Mouse (Mus musculus) G1E (cell line): ENCODE measurements around the gene Arap1. TPM values are rescaled to one million over a fixed set of nuclear protein-coding genes. Genes with fewer than 3 reads are reported as not detected.
A peak's percentile ranks its signal among the peaks of the same experiment; 100 is the strongest.

Source experiments
- ATAC-seq: 2 replicates; pipeline ENCODE4 v1.8.0; 2016; ENCODE audit warnings: mild to moderate bottlenecking; ENCODE audit not compliant: insufficient number of reproducible peaks, poor library complexity, low FRiP score, severe bottlenecking; ENCODE audit errors: extremely low read depth
- DNase-seq: peaks from one replicate; pipeline ENCODE4 v3.0.0; 2012; ENCODE audit warnings: low spot score
- H3K27me3 ChIP-seq: 2 replicates; pipeline ENCODE4 v1.6.1; 2012; ENCODE audit warnings: mild to moderate bottlenecking, low read length, inconsistent platforms; ENCODE audit not compliant: insufficient read depth
- H3K36me3 ChIP-seq: replicated peaks from 2 replicates; pipeline ENCODE3; 2012; ENCODE audit warnings: mild to moderate bottlenecking, inconsistent platforms
- H3K4me1 ChIP-seq: 2 replicates; pipeline ENCODE4 v1.6.1; 2012; ENCODE audit warnings: low read depth, low read length, inconsistent platforms, mixed read lengths; ENCODE audit not compliant: insufficient read depth
- H3K4me3 ChIP-seq: 2 replicates; pipeline ENCODE4 v1.5.1; 2012; ENCODE audit warnings: low read depth, mild to moderate bottlenecking, inconsistent platforms, low read length, moderate library complexity, mixed read lengths
- H3K9me3 ChIP-seq: replicated peaks from 2 replicates; pipeline ENCODE4 v1.6.1; 2012; ENCODE audit warnings: inconsistent platforms
- CTCF ChIP-seq: IDR thresholded peaks from 2 replicates; pipeline ENCODE4 v1.5.1; 2012; ENCODE audit warnings: low read depth, low read length, inconsistent platforms, mixed read lengths
- GATA1 ChIP-seq: IDR thresholded peaks from 2 replicates; pipeline ENCODE4 v1.6.1; 2012; ENCODE audit warnings: borderline replicate concordance, low read length, inconsistent platforms, mixed read lengths
- GATA2 ChIP-seq: IDR thresholded peaks from 2 replicates; pipeline ENCODE4 v1.6.1; 2012; ENCODE audit warnings: low read depth, low read length, inconsistent platforms, borderline replicate concordance
- POLR2AphosphoS5 ChIP-seq: IDR thresholded peaks from 2 replicates; pipeline ENCODE4 v1.6.1; 2012; ENCODE audit warnings: low read depth, low read length, inconsistent platforms; ENCODE audit not compliant: insufficient replicate concordance
- TAL1 ChIP-seq: conservative IDR thresholded peaks from 2 replicates; pipeline ENCODE4 v1.6.1; 2012; ENCODE audit warnings: low read depth, low read length, inconsistent platforms, mixed read lengths
- polyA plus RNA-seq: library from polyadenylated mRNA; stranded (reverse); fragments of >175 nt; gene quantifications from 2 replicates; pipeline ENCODE4 v1.2.3, GENCODE M21; 2012
- total RNA-seq, 2 experiments: library from RNA; stranded (forward) in 1 of 2; stranded (reverse) in 1 of 2; fragments of 200-1000 nt in 1 of 2; fragments of >200 nt in 1 of 2; fragmentation: Nextera tagmentation in 1 of 2; gene quantifications; 2 replicates each; pipeline ENCODE4 v1.2.3; 2014 to 2017

Arap1 gene
- total and polyA plus RNA-seq, 3 experiments, result 62.0 to 115 (median 67.6) TPM

- ATAC-seq, result peak; percentile 28; the same call in 1 of the 2 replicates
- DNase-seq, result peak; percentile 79
- no peaks in the 10 kb centered on the region for H3K36me3 ChIP-seq
- H3K4me1 ChIP-seq, result peaks cover 8% of the 10 kb centered on the region
- no peaks in the 10 kb centered on the region for H3K9me3 ChIP-seq
- peaks cover 33% of the 10 kb centered on the region for H3K27me3 ChIP-seq
- peak overlapping the region; percentile 51; the same call in 1 of the 2 replicates for H3K4me3 ChIP-seq
- TF ChIP-seq GATA1 (no peak), TAL1 (no peak), CTCF (peak; percentile 89)
Measured at GRCm38 (mm10) chr7:101450422-101451401, 102.8 kb downstream of the Arap1 start.

DNA sequence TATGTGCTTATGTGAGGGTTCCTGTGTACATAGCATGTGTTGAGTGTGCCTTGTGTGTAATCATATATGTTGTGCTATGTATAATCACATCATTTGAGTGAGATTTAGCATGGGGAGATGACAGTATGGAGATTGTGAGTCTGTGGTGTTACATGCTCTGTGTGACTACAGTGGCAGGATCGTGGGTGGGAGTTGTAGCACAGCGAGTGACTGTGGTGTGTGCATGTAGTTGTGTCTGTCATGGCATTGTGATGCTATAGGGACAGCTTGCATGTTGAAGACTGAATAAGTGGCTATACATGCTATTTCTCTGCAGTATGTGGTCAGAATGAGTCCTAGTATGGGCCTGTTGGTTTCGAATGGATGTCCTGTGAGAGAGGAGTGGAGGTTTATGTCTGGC lies 104.8 kb downstream of the Arap1 start:
- Histone ChIP-seq H3K4me1 (peaks cover 8% of the 10 kb centered on the region), H3K36me3 (no peaks in the 10 kb centered on the region), H3K27me3 (peaks cover 38% of the 10 kb centered on the region), H3K4me3 (no peak overlapping the region), H3K9me3 (no peaks in the 10 kb centered on the region)
- DNase-seq (no peak), ATAC-seq (no peak)
- no peak for TF ChIP-seq GATA2
- TF ChIP-seq POLR2AphosphoS5, result no peak
- TF ChIP-seq TAL1, result no peak
- TF ChIP-seq CTCF, result no peak
- TF ChIP-seq GATA1, result no peak

DNA sequence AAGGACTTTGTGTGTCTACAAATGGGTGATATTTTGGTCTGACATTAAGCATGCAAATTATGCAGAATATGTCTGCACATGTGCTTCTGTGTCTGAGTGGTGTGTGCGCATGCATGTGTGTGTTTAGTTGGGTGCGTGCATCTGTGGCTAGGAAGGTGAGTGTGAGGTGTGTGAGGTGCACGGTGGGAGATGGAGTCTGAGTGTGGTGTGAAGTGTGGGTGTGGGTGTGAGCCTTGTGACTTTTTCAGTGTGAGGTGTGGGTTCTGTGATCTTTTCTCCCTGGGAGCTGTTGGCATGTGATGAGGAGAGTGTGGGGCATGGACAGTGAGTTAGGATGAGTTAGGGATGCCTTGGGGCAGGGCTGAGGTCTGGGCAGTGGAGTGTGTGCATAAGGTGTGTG lies 105.4 kb downstream of the Arap1 start:
- DNase-seq (no peak), ATAC-seq (no peak)
- H3K27me3 ChIP-seq, result peaks cover 38% of the 10 kb centered on the region
- H3K4me1 ChIP-seq, result peaks cover 8% of the 10 kb centered on the region
- TF ChIP-seq TAL1, result no peak
- TF ChIP-seq GATA1, result no peak
- no peak for TF ChIP-seq POLR2AphosphoS5
- no peak for TF ChIP-seq CTCF
- no peak for TF ChIP-seq GATA2
- H3K9me3 ChIP-seq, result no peaks in the 10 kb centered on the region
- H3K4me3 ChIP-seq, result no peak overlapping the region
- H3K36me3 ChIP-seq, result no peaks in the 10 kb centered on the region

- Histone ChIP-seq H3K4me3 (no peak overlapping the region), H3K9me3 (no peaks in the 10 kb centered on the region), H3K36me3 (no peaks in the 10 kb centered on the region), H3K4me1 (peaks cover 8% of the 10 kb centered on the region), H3K27me3 (peaks cover 38% of the 10 kb centered on the region)
- DNase-seq, result no peak
- ATAC-seq, result no peak
- no peak for TF ChIP-seq GATA1
- no peak for TF ChIP-seq TAL1
- no peak for TF ChIP-seq GATA2
- no peak for TF ChIP-seq CTCF
- no peak for TF ChIP-seq POLR2AphosphoS5
Measured at GRCm38 (mm10) chr7:101453725-101454124, 105.9 kb downstream of the Arap1 start.

- H3K4me1 ChIP-seq, result peaks cover 8% of the 10 kb centered on the region
- no peaks in the 10 kb centered on the region for H3K36me3 ChIP-seq
- ATAC-seq, result no peak
- DNase-seq, result no peak
- no peak overlapping the region for H3K4me3 ChIP-seq
- H3K9me3 ChIP-seq, result no peaks in the 10 kb centered on the region
- TF ChIP-seq TAL1 (no peak), CTCF (no peak), GATA2 (no peak), POLR2AphosphoS5 (no peak), GATA1 (no peak)
- H3K27me3 ChIP-seq, result peaks cover 38% of the 10 kb centered on the region
Measured at GRCm38 (mm10) chr7:101454479-101454878, 106.6 kb downstream of the Arap1 start.

DNA sequence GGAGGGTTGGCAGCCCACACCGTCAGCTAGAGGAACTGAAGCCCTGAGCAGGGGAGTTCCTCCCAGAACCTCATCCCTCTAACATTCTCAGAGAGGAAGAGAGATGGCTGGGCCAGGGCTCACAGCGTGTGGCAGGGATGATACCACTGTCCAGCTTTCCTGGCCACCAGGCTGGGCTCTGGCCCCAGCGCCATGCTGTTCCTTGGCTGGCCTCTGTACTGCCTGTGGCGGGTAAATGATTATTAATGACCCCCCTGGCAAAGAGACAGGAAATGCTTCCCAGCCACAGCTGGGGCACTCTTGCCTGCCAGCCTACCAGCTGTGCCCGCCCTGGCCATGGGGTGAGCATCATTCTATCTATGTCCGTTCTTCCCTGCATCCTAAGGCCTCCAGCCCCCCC lies 107.3 kb downstream of the Arap1 start:
- DNase-seq (no peak), ATAC-seq (no peak)
- H3K9me3 ChIP-seq, result no peaks in the 10 kb centered on the region
- H3K27me3 ChIP-seq, result peaks cover 32% of the 10 kb centered on the region
- H3K4me3 ChIP-seq, result no peak overlapping the region
- peaks cover 8% of the 10 kb centered on the region for H3K4me1 ChIP-seq
- no peaks in the 10 kb centered on the region for H3K36me3 ChIP-seq
- TF ChIP-seq GATA2 (no peak), TAL1 (no peak), POLR2AphosphoS5 (no peak), CTCF (no peak), GATA1 (no peak)
